Mouse (Mus musculus): ENCODE results near the gene Atad5.
"Not testable (repeated sequence)": the region's sequence is repeated elsewhere in the genome, so short reads cannot be mapped to it uniquely, and the experiment has no call there.

Gene Atad5

GRCm38 (mm10) chr11:80088917-80089816, at the start of gene Atad5:
Gene Atad5 (plus strand): TSS chr11:80089400.
- peak; percentile 87 for DNase-seq (ENCODE audit: extremely low read depth, insufficient read length, low spot score)

DNA sequence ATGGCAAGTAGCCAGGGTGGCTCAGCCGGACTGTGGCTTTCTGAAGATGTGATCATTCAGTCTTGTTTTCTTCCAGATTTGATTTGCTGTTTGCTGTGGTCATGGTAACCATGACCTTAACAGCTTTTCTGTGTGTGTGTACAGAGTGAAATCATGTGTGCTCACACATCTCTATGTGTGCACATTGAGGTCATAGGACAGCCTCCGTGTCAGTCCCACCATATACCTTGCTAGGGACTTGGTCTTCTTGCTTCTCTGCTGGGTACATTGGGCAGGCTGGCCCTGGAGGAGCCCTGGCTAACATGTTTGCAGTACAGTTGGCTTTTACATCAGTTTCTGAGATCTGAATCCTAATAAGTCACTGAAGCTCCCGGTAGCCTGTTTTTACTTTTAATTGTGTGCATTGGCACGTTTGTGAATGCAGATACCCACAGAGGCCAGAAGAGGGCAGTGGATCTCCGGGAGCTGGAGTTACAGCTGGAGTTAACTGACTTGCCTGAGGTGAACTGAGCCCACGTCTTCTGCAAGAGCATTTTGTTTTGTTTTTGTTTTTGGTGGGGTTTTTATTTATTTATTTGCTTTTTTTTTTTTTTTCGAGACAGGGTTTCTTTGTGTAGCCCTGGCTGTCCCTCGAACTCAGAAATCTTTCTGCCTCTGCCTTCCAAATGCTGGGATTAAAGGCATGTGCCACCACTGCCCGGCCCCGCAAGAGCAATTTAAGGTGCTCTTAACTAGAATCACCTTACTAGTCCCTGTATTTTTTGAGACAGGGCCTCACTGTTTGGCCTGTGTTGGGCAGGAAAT, 46.4 kb upstream of the Atad5 start:
- DNase-seq (ENCODE audit: extremely low read depth, insufficient read length, low spot score): peak; percentile 27

- no peak for DNase-seq (ENCODE audit: extremely low read depth, insufficient read length, low spot score)
These were observed 45.8 kb upstream of the Atad5 start for GRCm38 (mm10) chr11:80043419-80043817.

DNA sequence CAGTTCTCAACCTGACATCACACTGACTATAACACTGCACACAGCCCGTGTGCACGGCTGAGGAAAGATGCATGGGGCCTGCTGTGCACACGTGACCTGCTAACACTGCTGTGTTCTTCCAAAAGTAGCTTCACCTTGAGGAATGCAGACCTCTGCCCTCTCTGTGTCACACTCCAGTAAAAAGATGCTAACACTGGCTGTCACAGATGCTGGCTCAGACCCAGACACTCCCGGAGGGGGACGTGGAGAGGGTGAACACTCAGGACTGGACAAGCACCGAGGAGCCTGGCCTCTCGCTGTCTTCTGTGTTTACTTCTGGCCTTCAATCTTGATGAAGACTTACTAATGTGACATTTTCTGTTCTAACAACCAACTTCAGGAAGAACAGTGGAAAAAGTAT, 42.3 kb upstream of the Atad5 start:
- DNase-seq (ENCODE audit: extremely low read depth, insufficient read length, low spot score): no peak

DNA sequence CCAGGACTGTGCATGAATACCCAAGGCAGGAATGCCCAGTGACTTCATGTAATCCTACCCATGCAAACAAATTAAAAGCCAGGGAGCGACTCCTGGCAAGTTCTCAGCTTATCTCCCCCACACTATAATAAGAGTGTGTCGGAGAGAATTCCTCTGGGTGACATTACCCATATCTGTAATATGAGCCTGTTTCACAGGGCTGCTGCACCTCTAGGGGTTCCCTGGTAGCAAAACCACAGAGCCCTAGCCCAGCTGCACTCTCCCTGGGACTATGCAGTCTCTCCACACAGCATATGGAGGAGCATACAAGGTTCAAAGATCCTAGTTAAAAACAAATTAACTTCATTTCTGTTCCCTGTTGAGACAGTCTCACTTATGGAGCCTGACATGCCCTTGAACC, 39.1 kb upstream of the Atad5 start:
- no peak for DNase-seq (ENCODE audit: extremely low read depth, insufficient read length, low spot score)

DNA sequence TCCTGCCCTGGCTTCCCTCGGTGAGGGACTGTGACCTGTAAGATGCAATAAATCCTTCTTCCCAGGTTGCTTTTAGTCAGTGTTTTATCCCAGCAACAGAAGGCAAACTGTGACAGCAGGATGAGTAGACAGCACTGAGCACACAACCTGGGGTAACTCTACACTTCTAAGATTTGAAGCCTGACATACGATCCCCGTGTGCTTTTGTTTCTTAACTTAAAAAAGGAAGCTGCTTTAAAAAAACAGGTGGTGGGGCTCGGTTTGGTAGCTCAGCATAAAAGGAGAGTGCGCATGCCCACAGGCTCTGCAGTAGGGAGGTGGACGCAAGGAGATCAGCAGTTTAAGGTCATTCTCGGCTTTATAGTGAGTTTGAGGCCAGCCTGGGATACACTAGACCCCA, 36.7 kb upstream of the Atad5 start:
- DNase-seq (ENCODE audit: extremely low read depth, insufficient read length, low spot score): no peak

DNA sequence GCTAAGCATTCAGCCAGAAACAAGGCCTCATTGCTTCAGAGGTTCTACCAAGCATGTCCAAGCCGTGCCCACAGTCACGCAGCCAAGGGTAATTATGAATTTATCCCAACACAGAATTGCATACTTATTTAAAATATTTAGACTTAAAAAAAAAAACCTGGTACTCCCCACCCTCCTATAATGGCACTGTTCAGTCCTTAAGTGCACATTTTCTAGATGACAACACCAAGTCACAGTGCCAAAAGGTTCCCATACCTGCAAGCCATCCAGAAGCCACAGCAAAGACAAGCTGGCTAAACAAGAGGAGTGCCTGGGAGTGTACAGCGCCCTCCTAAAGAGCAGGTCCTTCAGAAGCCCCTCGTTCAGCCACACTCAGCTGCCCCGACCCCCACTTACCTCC, 36.0 kb upstream of the Atad5 start:
- DNase-seq (ENCODE audit: extremely low read depth, insufficient read length, low spot score): no peak

- no peak for DNase-seq (ENCODE audit: extremely low read depth, insufficient read length, low spot score)
These were observed 34.5 kb upstream of the Atad5 start for GRCm38 (mm10) chr11:80054659-80055058.

DNA sequence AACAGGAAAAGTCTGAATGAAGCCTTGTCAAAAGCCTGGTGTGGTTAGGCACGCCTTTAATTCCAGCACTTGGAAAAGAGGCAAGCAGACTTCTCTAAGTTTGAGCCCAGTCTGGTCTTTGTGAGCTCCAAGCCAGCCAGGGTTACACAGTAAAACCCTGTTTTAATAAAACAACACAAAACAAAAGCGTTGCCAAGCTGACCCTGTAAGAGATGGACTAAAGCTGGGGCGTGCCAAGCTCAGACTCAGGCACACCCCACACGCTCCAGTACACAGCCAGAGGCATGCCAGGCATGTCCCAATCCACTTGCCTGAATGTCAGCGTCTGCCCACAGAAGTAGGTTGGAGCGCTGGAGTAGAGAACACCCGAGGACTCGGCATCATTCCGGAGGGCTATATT, 33.1 kb upstream of the Atad5 start:
- no peak for DNase-seq (ENCODE audit: extremely low read depth, insufficient read length, low spot score)

DNA sequence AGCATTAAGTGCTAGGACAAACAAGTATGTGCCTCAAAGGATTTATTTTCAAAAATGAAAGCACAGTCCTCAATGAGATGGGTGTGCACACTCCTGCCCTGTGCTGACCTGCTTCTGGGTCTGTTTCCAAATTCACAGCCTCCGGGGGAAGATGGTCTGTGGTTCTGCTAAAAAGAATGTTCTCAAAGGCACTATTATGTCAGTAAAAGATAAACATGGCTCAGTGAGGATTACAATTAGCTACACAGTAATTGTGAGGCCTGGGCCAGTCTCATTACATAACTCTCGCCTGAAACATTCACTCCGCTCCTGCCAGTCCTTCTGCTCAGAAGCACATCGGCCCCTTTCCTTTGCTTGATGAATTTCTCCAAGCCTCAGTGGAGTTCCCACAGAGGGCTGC, 27.0 kb upstream of the Atad5 start:
- no peak for DNase-seq (ENCODE audit: extremely low read depth, insufficient read length, low spot score)

- not testable (repeated sequence) for DNase-seq (ENCODE audit: extremely low read depth, insufficient read length, low spot score)
These were observed 22.8 kb upstream of the Atad5 start for GRCm38 (mm10) chr11:80066373-80066772.

DNA sequence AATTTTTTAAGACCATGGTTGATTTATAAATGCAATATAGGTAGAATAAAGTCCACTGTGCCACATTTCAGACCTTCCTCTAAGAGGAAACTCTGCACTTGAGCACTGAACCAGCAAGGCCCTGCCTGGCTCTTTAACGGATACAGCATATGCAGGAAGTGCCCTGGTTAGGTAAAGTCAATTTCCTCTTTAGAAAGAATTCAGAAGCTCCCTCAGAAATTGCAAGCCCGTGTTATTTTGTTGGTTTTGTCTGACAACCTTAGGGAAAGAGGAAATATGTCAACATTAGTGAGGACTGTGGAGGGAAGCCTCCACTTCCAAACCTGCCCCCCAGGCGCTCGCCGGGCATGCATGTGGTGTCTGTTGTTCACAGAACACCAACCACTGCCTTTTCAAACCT, 21.6 kb upstream of the Atad5 start:
- no peak for DNase-seq (ENCODE audit: extremely low read depth, insufficient read length, low spot score)

GRCm38 (mm10) chr11:80069815-80070214, 19.4 kb upstream of the Atad5 start:
- DNase-seq (ENCODE audit: extremely low read depth, insufficient read length, low spot score): no peak

GRCm38 (mm10) chr11:80071039-80071438, 18.2 kb upstream of the Atad5 start:
- no peak for DNase-seq (ENCODE audit: extremely low read depth, insufficient read length, low spot score)

DNA sequence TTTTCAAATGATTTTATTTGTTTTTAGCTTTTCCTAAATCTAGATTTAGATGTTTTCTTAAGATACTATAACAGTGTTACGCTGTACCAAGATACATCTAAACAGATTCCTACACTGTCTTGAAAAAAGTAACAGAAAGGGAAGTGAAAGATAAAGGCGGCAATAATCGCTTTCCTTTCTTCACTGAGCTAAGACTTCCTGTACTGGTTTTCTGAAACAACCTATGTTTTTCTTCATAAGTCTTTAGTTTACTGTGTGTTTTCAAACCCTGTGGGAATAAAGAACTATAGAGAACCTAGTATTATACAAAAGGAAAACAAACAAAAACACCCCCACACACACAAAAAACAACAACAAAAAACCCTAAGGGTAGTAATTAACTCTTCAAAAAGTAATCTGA, 16.8 kb upstream of the Atad5 start:
- DNase-seq (ENCODE audit: extremely low read depth, insufficient read length, low spot score): no peak

DNA sequence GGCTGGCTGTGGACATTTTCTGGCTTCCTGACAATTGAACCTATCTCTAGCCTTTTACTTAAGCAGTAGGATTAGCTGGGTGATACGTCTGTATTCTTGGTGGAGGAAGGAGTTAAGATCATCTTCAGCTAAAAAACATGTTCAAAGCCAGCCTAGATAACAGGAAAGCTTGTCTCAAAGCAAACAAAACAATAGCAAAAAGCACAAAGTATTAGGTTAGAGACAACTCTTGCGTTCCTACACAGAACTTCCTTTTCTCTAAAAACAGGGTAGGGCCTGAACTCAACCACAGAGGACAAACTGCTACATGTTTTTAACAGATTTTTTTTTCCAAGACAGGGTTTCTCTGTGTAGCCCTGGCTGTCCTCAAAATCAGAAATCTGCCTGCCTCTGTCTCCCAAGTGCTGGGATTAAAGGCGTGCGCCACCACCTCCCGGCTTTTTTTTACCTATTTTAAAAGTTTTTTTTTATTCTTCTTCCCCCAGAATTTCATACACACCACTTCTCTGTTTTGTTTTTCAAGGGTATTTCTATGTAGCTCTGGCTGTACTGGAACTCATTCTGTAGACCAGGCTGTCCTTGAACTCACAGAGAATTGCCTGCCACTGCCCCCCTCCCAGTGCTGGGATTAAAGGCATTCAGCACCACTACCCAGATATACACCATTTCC, 13.5 kb upstream of the Atad5 start:
- DNase-seq (ENCODE audit: extremely low read depth, insufficient read length, low spot score): no peak

DNA sequence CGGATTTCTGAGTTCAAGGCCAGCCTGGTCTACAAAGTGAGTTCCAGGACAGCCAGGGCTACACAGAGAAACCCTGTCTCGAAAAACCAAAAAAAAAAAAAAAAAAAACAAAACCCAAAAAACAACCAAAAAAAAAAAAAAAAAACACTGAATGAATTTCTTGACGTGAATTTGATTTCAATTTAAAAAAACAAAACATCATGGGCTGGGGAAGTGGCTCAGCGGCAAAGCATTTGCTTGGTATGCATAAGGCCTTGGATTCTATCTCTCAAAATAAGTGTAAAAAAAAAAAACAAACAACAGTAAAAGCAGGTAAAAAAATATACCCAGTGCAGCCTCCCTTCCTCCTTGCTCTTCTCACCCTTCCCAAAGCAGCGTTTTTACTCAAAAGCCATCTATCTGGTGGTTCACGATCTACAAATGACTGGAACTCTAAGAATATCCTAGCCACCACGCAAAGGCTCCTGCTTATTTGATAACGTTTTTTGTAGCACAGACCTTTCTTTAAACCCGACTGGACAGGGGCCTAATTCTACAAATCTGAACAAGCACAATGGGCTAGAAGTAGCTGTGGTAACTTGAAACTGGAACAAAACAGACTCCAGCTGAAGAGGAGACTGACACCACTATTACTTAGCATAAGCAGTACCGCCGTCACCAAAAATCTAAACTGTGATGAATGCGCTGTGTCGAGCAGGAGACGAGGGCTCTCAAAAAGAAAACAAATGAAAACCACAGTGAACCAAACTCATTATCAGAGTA, 11.2 kb upstream of the Atad5 start:
- DNase-seq (ENCODE audit: extremely low read depth, insufficient read length, low spot score): no peak

- no peak for DNase-seq (ENCODE audit: extremely low read depth, insufficient read length, low spot score)
These were observed 10.4 kb upstream of the Atad5 start for GRCm38 (mm10) chr11:80078831-80079230.

GRCm38 (mm10) chr11:80079751-80080150, 9.4 kb upstream of the Atad5 start:
- DNase-seq (ENCODE audit: extremely low read depth, insufficient read length, low spot score): no peak

GRCm38 (mm10) chr11:80080381-80080825, 8.8 kb upstream of the Atad5 start:
- DNase-seq (ENCODE audit: extremely low read depth, insufficient read length, low spot score): no peak
